In genomic region chr13:108045646-108046045, GRCm38 (mm10) we compare ENCODE assay signal across 10 mouse cellular contexts. TPM values are rescaled to one million over a fixed set of nuclear protein-coding genes. Genes with fewer than 3 reads are reported as not detected.
DNase-seq lines count a peak whose midpoint lies in the region; ATAC-seq and TF ChIP-seq lines count a peak whose summit lies in the region.
"Had no signal": no experiment of that assay in that cellular context is flagged by ENCODE, and none has a peak within 500 bp of the region (broad histone marks: within the 10 kb centered on the region; RNA-seq: fewer than 3 reads in every experiment).

No protein-coding gene starts in this region.

- H3K27me3 ChIP-seq in limb, embryonic 11.5 days (ENCODE audit: control insufficient read depth, insufficient read depth, low read length), result no peaks in the 10 kb centered on the region
- H3K27me3 ChIP-seq in limb, embryonic 10.5 days (ENCODE audit: low read depth, poor library complexity, severe bottlenecking), result no peaks in the 10 kb centered on the region
- no peaks in the 10 kb centered on the region for H3K27me3 ChIP-seq in E14TG2a.4 (ENCODE audit: insufficient read depth, low read length)
- no peaks in the 10 kb centered on the region for H3K27me3 ChIP-seq in liver, embryonic 16.5 days (ENCODE audit: control insufficient read depth, insufficient read depth, low read depth, low read length)
- H3K27me3 ChIP-seq in midbrain, embryonic 16.5 days (ENCODE audit: control insufficient read depth, insufficient read depth, low read depth, low read length), result no peaks in the 10 kb centered on the region

- DNase-seq in limb, embryonic 11.5 days (ENCODE audit: low spot score), result peak; percentile 14
- DNase-seq in limb, embryonic 10.5 days (ENCODE audit: low spot score), result no peak
- DNase-seq: heart, postnatal 4 days; left cerebral cortex, postnatal 4 days; right cerebral cortex, postnatal 4 days had no signal

- no peaks in the 10 kb centered on the region for H3K36me3 ChIP-seq in limb, embryonic 11.5 days (ENCODE audit: control insufficient read depth, insufficient read depth, low read length)
- H3K36me3 ChIP-seq in limb, embryonic 10.5 days, result peaks cover 20% of the 10 kb centered on the region
- peaks cover 23% of the 10 kb centered on the region for H3K36me3 ChIP-seq in E14TG2a.4 (ENCODE audit: insufficient read depth, low read length)
- H3K36me3 ChIP-seq in liver, embryonic 16.5 days (ENCODE audit: control insufficient read depth, insufficient read depth), result peaks cover 11% of the 10 kb centered on the region
- H3K36me3 ChIP-seq in midbrain, embryonic 16.5 days (ENCODE audit: control insufficient read depth, insufficient read depth, low read length), result 0 out of 2 replicates have a peak, but pooled peaks cover 2% of the 10 kb centered on the region

- no peak for TF ChIP-seq CTCF in E14TG2a.4 (conservative IDR thresholded peaks at IDR 0.05; ENCODE audit: low read length)
- no peak for TF ChIP-seq CTCF in bone marrow macrophage, adult 2 months (IDR thresholded peaks at IDR 0.05; ENCODE audit: low read depth, low read length)

- no peak for ATAC-seq in limb, embryonic 11.5 days (ENCODE audit: insufficient number of reproducible peaks, low FRiP score, low TSS enrichment, low read depth)
- no peak for ATAC-seq in liver, embryonic 16.5 days (ENCODE audit: low read depth)
- no peak for ATAC-seq in cerebellum, adult (ENCODE audit: insufficient number of reproducible peaks, low FRiP score, low TSS enrichment)
- no peak for ATAC-seq in midbrain, embryonic 16.5 days

- peaks cover 10% of the 10 kb centered on the region; the same call in 1 of the 2 replicates for H3K4me1 ChIP-seq in limb, embryonic 11.5 days (ENCODE audit: control insufficient read depth, insufficient read depth, low read length)
- peaks cover 37% of the 10 kb centered on the region for H3K4me1 ChIP-seq in limb, embryonic 10.5 days
- H3K4me1 ChIP-seq in E14TG2a.4 (replicated peaks; ENCODE audit: low read depth, low read length), result peaks cover 40% of the 10 kb centered on the region
- H3K4me1 ChIP-seq in bone marrow macrophage, adult 2 months (ENCODE audit: control insufficient read depth, insufficient read depth, low read length), result peaks cover 23% of the 10 kb centered on the region
- peaks cover 24% of the 10 kb centered on the region for H3K4me1 ChIP-seq in liver, embryonic 16.5 days (ENCODE audit: control insufficient read depth, low read depth, low read length)
- H3K4me1 ChIP-seq in midbrain, embryonic 16.5 days (ENCODE audit: control insufficient read depth, insufficient read depth, low read length), result peaks cover 19% of the 10 kb centered on the region

- no peak overlapping the region for H3K4me3 ChIP-seq in limb, embryonic 11.5 days (ENCODE audit: low read depth, low read length)
- no peak overlapping the region for H3K4me3 ChIP-seq in limb, embryonic 10.5 days
- H3K4me3 ChIP-seq in E14TG2a.4 (replicated peaks; ENCODE audit: low read length), result peak overlapping the region; percentile 93; the same call in 1 of the 2 replicates
- peak overlapping the region; percentile 28; the same call in 1 of the 2 replicates for H3K4me3 ChIP-seq in bone marrow macrophage, adult 2 months (ENCODE audit: insufficient read depth, low read length)
- H3K4me3 ChIP-seq in liver, embryonic 16.5 days (ENCODE audit: low read depth, low read length), result no peak overlapping the region
- no peak overlapping the region for H3K4me3 ChIP-seq in midbrain, embryonic 16.5 days (ENCODE audit: low read depth, low read length)

- no peak overlapping the region for H3K9ac ChIP-seq in limb, embryonic 11.5 days (ENCODE audit: low read length)
- H3K9ac ChIP-seq in liver, embryonic 16.5 days (ENCODE audit: low read depth, low read length), result peak overlapping the region; percentile 31; the same call in 1 of the 2 replicates
- H3K9ac ChIP-seq in midbrain, embryonic 16.5 days (ENCODE audit: low read depth, low read length), result no peak overlapping the region

- no peaks in the 10 kb centered on the region for H3K9me3 ChIP-seq in limb, embryonic 11.5 days (ENCODE audit: control insufficient read depth, low read length)
- no peaks in the 10 kb centered on the region for H3K9me3 ChIP-seq in limb, embryonic 10.5 days (replicated peaks)
- H3K9me3 ChIP-seq in E14TG2a.4 (ENCODE audit: low read length), result no peaks in the 10 kb centered on the region
- no peaks in the 10 kb centered on the region for H3K9me3 ChIP-seq in liver, embryonic 16.5 days (replicated peaks; ENCODE audit: control insufficient read depth, low read length)
- H3K9me3 ChIP-seq in midbrain, embryonic 16.5 days (replicated peaks; ENCODE audit: control insufficient read depth, low read length, poor library complexity, severe bottlenecking), result no peaks in the 10 kb centered on the region

- no peak for TF ChIP-seq POLR2A in bone marrow macrophage, adult 2 months (IDR thresholded peaks at IDR 0.05; ENCODE audit: borderline replicate concordance, low read depth, low read length)

- H3K27ac ChIP-seq in limb, embryonic 11.5 days (replicated peaks; ENCODE audit: low read depth, low read length), result no peak overlapping the region
- H3K27ac ChIP-seq in limb, embryonic 10.5 days, result no peak overlapping the region
- H3K27ac ChIP-seq in bone marrow macrophage, adult 2 months (ENCODE audit: insufficient read depth, low read depth, low read length), result peak overlapping the region; percentile 24
- H3K27ac ChIP-seq in liver, embryonic 16.5 days (ENCODE audit: low read length), result peak overlapping the region; percentile 24; the same call in 1 of the 2 replicates
- H3K27ac ChIP-seq in midbrain, embryonic 16.5 days (ENCODE audit: low read length), result no peak overlapping the region

- 88% methylated on average over 3 of the region's 3 CpGs for WGBS in limb, embryonic 11.5 days
- 85% methylated on average over 3 of the region's 3 CpGs for WGBS in limb, embryonic 10.5 days
- WGBS in liver, embryonic 16.5 days (ENCODE audit: insufficient replicate concordance), result 45% methylated on average over 3 of the region's 3 CpGs
- WGBS in midbrain, embryonic 16.5 days, result 84% methylated on average over 3 of the region's 3 CpGs

- H3K4me2 ChIP-seq in limb, embryonic 11.5 days (ENCODE audit: low read depth, severe bottlenecking), result peak overlapping the region; percentile 20; the same call in 1 of the 2 replicates
- peak overlapping the region; percentile 42 for H3K4me2 ChIP-seq in liver, embryonic 16.5 days (ENCODE audit: low read depth, low read length)
- H3K4me2 ChIP-seq in midbrain, embryonic 16.5 days (ENCODE audit: low read length), result no peak overlapping the region

RNA-seq across cellular contexts. Expression of gene Smim15, which starts 1.4 kb away (rescaled TPM):
- polyA plus RNA-seq in limb, embryonic 11.5 days (2014; fragmentation: Nextera tagmentation; extraction: Ambion mirVana), result 59.2 and 61.9 TPM in 2 replicates
- 49.5 and 54.3 TPM in 2 replicates for polyA plus RNA-seq in limb, embryonic 10.5 days (2016; fragmentation: Nextera tagmentation; extraction: Ambion mirVana)
- 77.9 and 82.5 TPM in 2 replicates for polyA plus RNA-seq in bone marrow macrophage, adult 2 months (2012; ENCODE audit: insufficient read depth, insufficient read length, missing spikeins)
- polyA plus RNA-seq in liver, embryonic 16.5 days (2015; fragmentation: Nextera tagmentation; extraction: Ambion mirVana), result 20.7 and 21.9 TPM in 2 replicates
- polyA plus RNA-seq in midbrain, embryonic 16.5 days (2015; fragmentation: Nextera tagmentation; extraction: Ambion mirVana), result 32.3 and 32.5 TPM in 2 replicates

Comparison
In these comparisons a context has a peak if more than half of its experiments do, and no peak if none do; other contexts are left out.
1. H3K27ac ChIP-seq: peak in bone marrow macrophage, adult 2 months (single experiment) and liver, embryonic 16.5 days (single experiment); none in limb, embryonic 11.5 days (single experiment), limb, embryonic 10.5 days (single experiment) and midbrain, embryonic 16.5 days (single experiment).
2. H3K4me3 ChIP-seq: peak in E14TG2a.4 (single experiment) and bone marrow macrophage, adult 2 months (single experiment); none in limb, embryonic 11.5 days (single experiment), limb, embryonic 10.5 days (single experiment), liver, embryonic 16.5 days (single experiment) and midbrain, embryonic 16.5 days (single experiment).